Mouse (Mus musculus): ENCODE measurements around the gene Fam69a. TPM values are rescaled to one million over a fixed set of nuclear protein-coding genes. Genes with fewer than 3 reads are reported as not detected.
A peak's percentile ranks its signal among the peaks of the same experiment; 100 is the strongest.

The Fam69a gene
- total RNA-seq, 1 experiment from 2014 or later, result 15.5 TPM

DNA sequence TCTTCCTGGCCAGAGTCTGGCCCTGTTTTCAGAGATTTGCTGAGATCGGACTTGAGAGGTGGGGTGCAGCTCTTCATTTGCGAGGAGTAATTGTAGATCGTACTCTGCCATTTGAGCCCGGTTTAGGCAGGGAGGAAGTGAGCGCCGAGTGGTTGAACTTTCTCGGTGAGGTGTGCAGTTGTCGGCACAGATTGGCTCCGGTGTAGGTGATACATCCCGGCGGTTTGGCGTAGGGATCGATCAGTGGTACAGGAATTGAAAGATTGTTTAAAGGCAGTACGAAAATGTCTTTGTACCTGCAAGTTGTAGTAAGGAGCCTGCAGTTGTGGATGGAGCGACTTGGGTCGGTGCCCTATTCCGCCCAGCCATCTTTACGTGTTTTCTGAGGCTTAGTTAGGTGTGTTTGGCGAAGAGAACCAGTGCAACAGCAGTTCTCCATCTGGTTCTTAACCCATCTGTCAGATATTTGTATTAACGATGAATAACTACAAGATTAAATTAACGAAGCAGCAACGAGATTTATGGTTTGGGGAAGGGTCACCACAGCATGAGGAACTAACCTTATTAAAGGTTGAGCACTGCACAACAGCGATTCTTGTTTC, 85.8 kb downstream of the Fam69a start:
- no peak for DNase-seq

DNA sequence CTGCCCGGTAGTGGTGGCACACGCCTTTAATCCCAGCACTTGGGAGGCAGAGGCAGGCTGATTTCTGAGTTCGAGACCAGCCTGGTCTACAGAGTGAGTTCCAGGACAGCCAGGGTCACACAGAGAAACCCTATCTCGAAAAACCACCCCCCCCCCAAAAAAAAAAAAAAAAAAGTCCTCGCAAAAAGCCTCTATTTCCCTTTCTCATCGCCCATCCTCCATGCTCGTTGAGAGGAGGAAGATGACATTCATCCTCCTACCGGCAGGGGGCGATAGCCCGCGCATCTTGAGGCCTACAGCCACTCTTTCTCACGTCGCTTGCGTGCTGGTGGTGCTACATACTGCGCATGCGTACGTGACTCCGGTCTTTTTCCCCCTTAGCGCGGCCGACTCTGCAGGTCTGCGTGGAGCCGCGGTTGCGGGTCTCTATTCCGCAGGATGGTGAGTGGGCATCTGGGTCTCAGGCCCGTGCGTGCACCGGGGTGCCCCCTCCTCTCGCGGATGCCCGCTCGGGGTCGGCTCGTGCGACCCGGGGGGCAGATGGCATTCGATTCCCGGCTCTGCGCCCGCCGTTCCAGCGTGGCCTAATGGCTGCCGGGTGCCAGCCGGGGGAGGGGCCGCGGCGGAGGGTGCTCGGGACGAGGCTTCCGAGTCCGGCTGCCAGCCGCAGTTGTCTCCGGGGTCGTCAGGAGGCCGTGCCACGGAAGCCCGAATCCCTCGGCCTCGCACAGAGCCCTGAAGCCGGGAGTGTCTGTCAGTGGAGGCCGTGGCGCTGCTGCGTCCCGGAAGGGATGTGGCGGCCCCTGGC, 86.5 kb downstream of the Fam69a start, which contains the start of gene Rpl5:
Rpl5 (plus strand) TSS at position 297 of the 808 bp plus-strand sequence.
- DNase-seq, result peak; percentile 97

DNA sequence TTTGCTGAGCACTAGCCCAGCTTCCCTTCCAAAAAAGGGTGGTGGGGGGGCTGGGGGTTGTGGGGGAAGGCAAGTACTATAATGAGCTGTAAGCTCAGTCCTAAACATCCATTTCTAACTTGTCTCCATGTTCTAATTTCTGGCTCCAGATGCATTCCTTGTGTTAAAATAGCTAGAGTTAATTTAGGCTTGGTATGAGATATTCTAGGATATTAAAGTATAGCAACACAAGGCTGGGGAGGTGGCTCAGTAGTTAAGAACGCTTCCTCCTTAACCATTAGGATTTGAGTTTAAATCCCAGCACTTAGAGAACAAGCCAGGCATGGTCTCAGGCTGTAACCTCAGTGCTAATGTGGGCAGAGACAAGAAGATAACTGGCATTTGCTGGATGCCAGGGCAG, 90.6 kb downstream of the Fam69a start:
- no peak for DNase-seq

DNA sequence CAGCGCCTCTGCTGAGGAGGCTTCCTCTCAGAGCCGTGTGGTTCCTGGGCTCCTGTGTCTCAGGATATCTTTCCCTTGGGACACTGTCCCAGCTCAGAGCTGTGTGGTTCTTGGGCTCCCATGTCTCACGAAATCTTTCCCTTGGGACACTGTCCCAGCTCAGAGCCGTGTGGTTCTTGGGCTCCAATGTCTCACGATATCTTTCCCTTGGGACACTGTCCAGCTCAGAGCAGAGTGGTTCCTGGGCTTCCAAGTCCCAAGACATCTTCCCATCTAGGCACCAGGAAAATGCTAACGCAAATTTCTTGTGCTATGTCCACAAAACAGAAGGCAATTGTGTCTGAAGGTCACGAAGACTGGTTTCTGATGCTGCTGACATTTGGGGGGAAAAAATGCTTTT, 92.2 kb downstream of the Fam69a start:
- peak; percentile 40 for DNase-seq

DNA sequence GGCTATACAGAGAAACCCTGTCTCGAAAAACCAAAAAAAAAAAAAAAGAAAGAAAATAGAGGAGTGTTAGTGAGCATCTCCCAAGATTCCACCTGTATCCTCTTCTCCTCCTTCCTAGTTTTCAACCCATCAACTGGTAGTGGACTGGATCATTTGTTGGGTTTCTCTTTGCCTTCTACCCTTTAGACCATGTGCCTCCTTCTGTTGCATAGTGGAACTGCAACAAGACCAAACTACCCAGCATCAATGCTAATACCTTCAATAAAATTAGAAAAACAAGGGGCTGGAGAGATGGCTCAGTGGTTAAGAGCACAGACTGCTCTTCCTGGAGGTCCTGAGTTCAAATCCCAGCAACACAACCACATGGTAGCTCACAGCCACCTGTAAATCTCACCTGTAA, 95.4 kb downstream of the Fam69a start:
- peak; percentile 47 for DNase-seq

DNA sequence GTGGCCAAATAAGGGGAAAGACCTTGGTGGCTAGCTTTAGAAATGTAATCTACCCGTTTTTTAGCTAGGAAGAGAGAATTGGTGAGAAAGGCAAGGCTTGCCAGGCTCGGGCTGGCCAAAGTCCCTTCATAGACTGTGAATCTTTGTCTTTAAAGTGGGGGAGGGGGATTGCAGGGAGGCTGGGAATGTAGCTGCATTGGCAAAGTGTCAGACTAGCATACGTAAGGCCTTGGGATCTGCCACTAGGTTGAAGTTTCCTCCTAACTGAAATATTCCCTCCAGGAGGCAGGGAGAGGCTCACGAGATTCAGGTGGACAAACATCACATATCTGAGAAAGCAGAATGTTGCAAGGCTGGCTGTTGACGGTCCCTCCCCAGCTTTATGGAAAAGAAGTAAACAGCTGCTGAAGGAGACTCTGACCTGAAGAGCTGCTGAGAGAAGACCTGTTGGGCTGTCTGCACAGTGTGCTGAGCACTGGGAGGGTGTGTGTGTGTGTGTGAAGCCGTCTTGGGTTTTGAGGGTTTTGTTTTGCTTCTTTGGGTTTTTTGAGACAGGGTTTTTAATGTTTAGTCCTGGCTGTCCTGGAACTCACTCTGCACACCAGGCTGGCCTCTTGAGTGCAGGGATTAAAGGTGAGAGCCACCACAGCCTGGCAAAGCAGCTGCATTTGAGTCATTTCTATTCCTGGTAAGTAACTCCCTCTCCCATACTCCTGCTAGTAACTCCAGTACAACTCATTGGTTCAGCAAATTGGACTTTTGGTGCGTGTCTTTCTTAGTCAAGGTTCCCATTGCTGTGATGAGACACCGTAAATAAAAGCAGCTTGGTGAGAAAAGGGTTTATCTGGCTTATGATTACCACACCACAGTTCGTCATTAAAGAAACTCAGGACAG, 96.6 kb downstream of the Fam69a start:
- no peak for DNase-seq

DNA sequence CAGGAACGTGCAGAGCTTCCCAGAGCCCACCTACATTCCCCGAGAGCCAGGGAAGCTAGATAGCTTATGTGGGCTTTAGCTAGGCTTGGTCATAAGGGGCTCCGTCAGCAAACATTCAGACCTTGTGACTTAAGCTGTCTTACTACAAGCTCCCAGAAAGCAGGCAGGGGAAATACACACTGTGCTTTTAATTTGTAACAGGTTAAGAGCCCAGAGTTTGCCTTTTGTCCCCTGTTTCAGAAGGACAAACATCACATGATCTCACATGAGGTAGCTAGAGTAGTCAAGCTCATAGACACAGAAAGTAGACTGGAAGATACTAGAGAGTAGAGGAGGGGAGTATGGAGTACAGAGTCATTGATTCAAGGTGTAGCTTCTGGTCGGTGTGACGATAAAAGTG, 106.2 kb downstream of the Fam69a start:
- no peak for DNase-seq

DNA sequence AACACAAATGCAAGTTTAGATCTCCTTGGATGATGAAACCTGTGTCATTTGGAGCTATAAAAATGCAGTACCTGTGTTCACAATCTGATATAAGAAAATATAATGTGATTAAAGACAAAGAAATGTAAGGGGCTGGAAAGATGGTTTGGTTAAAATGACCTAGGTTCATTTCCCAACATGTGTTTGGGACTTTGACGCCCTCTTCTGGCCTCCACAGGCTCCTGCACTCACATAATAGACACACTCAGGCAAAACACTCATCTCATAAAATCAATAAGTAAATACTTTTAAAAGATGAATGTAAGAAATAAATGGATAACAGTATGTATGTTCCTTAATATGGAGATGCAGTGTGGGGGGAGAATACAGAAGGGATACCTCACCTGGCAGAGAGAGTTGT, 109.8 kb downstream of the Fam69a start:
- DNase-seq, result no peak

DNA sequence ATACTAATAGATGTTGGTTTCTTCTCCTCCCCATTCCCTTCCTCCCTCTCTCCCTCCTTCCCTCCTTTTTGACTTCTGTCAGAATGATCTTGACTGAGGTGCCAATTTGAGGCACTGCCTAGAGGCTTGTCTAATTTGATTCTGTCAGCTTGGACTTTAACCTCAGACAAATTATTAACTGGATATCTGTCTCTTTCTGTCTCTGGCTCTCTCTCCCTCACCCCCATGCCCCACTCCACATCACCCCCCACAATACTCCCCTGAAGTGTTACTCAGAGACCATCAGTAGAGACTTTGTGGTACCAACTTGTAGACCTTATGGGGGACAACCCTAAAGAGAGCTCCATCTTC, 111.6 kb downstream of the Fam69a start:
- no peak for DNase-seq

DNA sequence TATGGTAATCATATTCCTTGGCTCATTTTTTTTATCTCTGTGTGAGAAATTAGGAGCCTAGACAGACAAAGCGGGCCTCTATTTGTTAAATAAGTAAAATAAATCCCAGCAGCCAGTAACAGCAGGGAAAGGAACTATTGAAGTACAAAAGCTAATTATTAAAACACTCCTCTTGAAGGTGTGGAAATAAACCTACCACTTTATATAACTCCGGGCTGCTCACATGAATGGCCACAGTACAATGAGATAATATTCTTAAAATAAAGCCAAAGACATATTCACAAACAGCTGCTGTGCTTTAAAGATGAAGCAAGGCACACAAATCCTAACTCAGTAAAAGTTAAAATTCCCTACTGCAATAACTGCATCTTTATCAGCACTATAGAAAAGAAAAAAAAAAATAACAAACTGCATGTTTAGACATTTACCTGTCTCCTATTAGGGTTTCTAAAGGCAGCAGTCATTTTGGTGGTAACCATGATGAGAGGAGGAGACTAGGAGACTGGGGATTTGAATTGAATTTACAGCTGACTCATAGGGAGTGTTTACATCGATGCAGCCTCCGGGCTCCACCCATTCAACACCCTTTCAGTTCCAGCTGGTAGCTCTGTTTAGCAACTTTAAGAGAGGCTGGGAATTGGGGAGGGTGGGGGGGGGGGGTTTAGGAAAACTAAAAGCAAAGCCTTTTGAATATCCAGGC, 112.2 kb downstream of the Fam69a start, which contains the start of gene Evi5:
Evi5 (minus strand) TSS at position 547 of the 700 bp plus-strand sequence.
- no peak for DNase-seq

DNA sequence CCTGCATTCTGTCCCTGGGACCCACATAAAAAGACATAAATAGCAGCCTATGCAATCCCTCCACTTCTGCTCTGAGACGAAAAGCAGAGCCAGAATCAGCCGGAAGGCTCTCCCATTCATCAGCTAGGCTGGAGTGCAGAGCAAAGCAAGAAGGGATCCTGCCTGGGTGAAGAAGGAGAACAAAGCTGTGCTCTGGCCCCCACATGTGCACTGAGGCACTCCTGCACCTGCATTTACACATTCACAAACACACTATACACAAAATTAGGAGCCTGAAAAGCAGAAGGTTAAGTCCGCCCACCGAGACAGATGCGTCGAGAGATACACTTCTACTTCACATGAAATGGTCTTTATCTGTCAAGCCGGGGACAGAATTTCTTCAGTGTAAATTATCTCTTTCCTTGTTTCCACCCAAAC, 113.0 kb downstream of the Fam69a start:
- DNase-seq, result no peak

DNA sequence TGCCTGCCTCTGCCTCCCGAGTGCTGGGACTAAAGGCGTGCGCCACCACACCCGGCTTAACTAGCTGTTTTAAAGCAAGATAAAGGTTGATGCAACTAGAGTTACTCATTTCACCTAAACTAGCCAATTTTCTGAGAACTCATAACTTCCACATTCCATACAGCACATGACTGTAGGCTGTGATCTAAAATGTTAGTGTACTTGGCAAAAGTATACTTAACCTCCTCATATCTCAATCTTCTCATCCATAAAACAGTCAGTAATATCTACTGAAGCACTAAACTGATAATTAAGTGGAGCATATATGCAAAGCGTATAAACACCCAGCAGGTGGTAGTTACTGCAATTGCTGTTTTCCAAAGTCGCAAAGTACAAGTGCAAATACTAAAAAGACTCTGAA, 113.6 kb downstream of the Fam69a start:
- DNase-seq, result no peak

DNA sequence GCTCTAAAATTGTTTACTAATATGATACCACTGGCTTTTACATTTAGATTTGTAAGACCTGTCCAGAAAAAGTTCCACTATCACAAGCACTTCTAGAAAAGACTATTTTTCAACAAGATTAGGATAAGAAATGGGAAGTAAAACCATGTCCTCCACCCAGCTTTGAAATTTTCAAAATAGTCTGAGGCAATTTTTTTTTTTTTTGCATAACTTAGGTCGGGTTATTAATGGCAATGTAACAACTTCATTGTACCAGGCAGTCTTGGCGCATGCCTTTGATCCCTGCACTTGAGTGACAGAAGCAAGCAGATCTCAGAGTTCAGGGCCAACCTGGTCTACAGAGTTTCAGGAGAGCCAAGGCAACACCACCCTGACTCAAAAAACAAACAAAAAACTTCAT, 117.2 kb downstream of the Fam69a start:
- DNase-seq, result peak; percentile 34

DNA sequence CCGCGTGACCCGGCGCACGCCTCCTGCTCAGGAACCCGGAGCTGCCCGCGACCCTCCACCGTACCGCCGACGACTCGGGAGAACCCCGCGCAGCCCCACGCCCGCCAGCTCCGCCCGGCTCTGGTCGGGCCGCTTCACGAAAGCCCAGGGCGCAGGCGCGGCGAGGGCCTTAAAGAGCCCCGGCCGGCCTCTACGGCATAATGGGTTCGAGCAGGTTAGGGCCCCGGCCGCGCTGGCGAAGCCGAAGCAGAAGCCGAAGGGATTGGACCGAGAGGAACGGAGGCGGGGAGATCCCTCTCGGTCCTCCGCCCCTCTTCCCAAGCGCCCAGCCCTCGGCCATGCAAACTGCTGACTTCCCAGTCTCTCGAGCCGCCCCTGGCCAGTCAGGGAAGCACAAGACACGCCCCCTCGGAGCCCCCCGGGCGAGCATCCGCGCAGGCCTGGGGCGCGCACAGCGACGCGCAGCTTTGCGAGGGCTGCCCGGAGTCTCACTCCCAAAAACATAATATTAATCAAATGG, 117.9 kb downstream of the Fam69a start:
- DNase-seq, result peak; percentile 95

DNA sequence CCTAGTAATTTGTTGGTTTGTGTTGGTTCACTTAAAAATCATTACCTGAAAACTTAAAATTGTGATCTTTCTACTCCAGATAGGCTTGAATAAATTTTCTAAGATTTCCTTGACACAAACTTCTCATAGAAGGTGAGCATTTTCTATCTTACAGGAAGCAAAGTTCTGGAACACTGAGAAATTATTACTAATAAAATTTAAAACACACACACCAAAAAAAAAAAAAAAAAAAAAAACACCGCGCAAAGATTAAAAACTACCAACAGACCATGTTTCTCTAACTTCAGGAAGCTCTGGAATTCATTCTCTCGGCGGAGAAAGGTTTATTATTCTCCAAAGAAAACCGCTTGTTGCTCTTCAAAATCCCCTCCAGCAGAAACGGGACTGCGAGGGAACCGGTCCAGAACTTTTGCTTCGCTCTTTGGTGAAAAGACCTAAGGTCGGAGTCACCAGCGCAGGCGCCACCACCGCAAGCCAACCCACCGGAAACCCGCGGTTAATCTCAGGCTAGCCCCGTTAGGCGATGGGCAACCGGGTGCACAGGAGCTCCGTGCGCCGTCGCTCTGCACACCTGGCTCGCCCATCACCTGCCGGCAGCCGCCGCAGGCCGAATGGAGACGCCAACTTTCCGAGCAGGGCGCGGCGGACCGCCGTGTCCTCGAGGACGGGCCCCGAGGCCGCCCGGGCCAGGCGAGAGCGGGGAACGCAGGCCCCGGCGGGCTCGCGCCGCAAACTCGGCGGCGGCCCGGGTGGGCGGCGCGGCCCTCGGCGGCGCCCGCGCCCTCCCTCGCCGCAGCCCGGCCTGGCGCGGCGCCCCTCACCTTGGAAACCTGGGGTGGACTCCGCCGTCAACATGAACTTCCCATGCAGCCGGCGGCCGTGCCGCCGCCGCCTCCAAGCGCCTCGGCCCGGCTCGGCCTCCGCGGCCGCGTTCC, 118.6 kb downstream of the Fam69a start:
- peak; percentile 81 for DNase-seq

DNA sequence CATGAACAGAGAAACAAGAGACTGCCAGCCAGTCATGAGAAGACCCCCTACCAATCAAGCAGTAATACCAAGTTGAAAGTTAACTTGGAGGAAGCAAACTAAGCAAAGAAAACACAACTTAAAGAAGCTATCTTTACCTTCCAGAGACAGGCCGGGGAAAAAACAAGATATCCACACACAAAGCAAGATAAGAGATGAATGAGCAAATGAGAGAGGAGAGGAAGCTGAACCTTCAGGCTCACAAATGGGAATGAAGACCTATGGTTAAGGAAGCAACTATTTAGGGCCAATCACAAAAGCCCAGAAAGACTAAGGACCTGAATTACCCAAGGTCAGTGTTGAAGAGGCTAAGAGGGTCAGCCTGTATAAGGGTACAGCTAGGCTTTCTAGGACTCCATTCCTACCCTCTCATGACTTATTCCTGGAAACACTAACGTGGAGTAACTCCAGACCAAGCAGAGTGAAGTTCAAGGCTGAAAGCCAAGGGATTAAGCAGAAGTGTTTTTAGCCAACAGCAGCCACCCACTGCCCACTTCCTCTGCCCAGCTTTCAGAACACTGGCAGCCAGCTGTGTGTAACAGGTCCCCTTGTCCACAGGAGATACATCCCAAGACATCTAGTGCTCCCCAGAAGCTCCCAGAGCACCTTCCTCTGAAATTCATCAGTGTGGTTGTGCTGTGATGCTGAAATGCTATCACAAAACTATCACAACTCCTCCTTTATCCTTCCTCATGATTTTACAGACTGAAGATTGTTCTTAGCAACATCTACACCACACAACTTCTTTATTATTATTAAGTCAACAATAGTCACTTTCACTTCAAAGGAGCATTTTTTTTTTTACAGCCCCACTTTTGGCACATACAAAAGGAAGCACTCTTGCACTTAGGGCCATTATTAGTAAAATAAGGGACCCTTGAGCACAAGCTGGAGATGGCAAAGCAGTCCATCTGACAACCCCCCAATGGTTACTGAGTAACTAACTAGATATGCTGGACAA, 120.5 kb downstream of the Fam69a start:
- DNase-seq, result peak; percentile 32

DNA sequence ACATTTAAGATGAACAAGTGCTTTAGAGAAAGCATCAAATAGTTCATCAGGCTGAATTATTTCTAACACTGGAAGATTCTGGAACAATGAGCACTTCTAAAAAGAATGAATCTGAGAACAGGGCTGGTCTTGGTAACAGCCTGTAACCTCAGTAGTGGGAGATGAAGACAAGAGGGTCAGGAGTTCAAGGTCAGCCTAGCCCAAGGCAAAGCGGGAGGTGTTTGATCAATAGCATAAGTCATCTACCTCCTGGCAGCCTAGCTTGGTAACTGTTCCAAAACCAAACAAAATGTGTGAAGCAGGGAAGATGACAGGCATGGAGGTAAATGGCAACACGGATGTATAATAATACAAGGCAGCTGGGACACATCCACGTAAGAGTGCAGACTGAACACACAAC, 122.9 kb downstream of the Fam69a start:
- peak; percentile 21 for DNase-seq

DNA sequence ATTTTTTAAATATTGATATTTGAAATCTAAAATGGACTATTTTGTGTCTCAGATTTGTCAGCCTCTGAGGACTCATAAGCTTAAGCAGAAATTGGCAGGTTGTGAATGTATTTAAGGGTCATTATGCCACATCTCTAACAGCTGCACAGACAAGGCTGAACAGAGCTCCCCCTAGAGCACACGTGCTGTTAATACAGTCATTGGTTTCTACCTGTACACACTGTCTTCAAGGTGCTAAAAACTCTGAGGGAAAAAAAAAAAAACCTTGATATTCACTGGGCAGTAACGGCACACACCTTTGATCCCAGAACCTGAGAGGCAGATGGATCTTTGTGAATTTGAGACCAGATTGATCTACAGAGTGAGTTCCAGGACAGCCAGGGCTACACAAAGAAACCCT, 127.9 kb downstream of the Fam69a start:
- no peak for DNase-seq

All from adrenal gland, postnatal 14 days (tissue).